Mouse (Mus musculus): ENCODE data around the gene Dcst1.

The Dcst1 gene

DNA sequence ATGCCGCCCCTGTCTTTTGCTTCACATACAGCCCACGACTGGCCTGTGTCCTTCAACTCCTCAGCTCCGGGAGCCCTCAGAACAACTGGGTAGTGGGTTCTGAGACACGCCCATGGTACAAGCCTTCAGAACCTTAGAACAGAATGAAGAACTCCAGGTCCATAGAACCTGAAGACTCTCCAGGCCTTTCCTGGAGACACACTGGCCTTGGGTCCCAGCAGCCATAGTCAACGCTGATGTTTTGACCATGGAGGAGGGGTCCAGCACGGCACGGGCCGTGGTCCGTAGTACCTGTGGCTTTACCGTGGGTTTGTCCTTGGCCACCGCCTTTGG is at the start of gene Dcst1:
Gene Dcst1 (minus strand): TSS at position 101 of the 333 bp plus-strand sequence.
- in situ Hi-C loops (cut with MboI, MseI) = no loop called here

DNA sequence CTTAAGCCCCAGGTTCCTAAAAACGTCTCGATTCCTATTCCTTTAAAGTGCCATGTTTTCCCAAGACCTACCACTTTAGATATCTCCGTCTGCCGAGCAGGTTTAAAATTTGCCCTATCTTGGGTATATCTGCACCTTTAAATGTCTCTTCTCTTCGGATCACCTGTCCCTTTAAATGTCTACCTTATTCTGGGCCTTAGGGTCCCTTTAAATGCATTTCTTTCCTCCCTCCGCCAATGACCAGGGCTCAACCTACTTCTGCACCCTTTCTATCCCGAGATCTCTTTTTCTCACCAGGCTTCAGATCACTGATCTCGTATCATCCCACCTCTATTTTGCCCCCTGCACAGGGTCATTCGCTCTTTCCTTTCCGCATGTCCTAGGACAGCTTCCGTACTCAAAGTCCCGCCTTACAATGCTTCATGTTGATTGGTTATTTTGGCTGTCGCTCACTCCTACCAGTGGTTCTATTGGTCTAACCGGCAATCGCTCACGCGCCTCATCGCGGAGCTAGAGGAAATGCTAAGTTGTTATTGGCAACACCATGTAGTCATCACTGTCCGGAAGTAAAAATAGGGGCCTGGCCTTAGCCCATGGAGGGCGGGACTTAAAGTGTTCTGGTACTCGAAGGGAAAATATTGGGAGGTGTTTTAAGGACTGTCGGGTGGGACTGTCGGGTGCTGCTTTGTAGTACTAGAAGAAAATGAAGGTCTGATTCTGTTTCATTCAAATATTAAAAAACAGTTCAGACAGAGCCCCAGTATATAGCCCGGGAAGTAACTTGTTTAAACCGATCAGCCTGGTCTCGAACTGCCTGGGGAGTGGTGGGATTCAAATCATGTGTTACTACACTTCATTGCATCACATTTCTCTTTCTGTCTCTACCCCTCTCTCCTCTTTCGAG is 46.7 kb upstream of the Dcst1 start, which contains the start of gene Flad1:
Gene Flad1 (minus strand): TSS at position 381 of the 904 bp plus-strand sequence.
- in situ Hi-C loops (cut with MboI, MseI) = no loop called here

DNA sequence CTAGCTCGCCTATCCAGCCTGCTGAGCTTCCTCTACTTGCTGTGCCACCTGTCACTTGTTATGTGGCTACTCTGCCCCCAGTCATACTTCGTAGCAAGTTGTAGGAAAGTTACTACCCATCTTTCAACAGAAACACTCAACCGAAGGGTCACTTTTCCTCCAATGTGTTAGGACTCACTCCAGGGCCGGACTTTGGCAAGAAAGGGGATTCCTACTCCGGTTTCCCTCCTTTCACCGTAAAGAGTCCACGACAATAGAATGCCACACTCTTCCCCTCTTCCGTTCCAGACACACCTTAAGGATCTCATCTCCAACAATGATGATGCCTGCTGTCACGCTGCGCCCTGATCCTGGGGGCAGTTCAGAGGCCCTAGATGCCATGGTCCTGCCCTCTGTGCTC is 45.8 kb upstream of the Dcst1 start:
- in situ Hi-C loops (cut with MboI, MseI) = no loop called here

- in situ Hi-C loops (cut with MboI, MseI) = no loop called here
Measured at GRCm38 (mm10) chr3:89409701-89410100, 44.6 kb upstream of the Dcst1 start.

DNA sequence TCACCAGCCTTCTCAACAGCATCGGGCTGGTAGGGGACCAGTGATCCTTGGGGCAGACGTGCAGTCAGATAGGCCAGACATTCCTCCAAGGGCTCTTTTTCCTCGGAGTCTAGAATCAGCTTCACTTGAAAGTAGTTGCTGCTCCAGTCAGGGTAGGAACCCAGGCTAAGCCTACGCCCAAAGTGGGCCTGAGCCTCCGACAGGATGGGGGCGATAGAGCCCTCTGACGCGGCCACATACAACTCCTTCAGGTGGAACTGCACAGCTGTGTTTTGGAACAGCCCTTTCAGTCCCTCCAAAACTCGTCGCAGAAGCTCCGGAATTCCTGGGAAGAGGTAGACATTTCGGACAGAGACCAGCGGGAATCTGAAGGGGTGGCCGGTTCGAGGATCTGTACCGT is 43.4 kb upstream of the Dcst1 start:
- in situ Hi-C loops (cut with MboI, MseI) = no loop called here

GRCm38 (mm10) chr3:89406887-89407286 is 41.8 kb upstream of the Dcst1 start:
- in situ Hi-C loops (cut with MboI, MseI) = no loop called here

- in situ Hi-C loops (cut with MboI, MseI) = no loop called here
Measured at GRCm38 (mm10) chr3:89402693-89403092, 37.6 kb upstream of the Dcst1 start, which contains the start of gene Lenep. Lenep (minus strand) TSS chr3:89402793.

GRCm38 (mm10) chr3:89401329-89401728 is 36.3 kb upstream of the Dcst1 start:
- in situ Hi-C loops (cut with MboI, MseI) = no loop called here

DNA sequence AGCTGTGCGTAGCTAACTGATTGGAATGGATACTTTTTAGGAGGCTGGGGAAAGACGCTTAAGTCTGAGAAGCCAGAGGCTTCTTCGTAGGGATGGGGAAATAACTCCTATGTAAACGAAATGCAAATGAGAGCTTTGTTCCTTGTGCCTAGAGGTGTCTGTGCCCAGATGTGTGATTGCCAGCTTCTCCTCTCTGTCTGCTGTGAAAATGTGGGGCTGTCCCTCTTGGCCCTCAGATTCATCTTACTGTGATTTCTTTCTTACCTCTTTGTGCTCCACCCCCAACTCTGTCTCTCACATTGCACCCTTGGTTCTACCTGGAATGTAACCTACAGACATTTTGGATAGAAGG is 31.6 kb upstream of the Dcst1 start:
- in situ Hi-C loops (cut with MboI, MseI) = no loop called here

DNA sequence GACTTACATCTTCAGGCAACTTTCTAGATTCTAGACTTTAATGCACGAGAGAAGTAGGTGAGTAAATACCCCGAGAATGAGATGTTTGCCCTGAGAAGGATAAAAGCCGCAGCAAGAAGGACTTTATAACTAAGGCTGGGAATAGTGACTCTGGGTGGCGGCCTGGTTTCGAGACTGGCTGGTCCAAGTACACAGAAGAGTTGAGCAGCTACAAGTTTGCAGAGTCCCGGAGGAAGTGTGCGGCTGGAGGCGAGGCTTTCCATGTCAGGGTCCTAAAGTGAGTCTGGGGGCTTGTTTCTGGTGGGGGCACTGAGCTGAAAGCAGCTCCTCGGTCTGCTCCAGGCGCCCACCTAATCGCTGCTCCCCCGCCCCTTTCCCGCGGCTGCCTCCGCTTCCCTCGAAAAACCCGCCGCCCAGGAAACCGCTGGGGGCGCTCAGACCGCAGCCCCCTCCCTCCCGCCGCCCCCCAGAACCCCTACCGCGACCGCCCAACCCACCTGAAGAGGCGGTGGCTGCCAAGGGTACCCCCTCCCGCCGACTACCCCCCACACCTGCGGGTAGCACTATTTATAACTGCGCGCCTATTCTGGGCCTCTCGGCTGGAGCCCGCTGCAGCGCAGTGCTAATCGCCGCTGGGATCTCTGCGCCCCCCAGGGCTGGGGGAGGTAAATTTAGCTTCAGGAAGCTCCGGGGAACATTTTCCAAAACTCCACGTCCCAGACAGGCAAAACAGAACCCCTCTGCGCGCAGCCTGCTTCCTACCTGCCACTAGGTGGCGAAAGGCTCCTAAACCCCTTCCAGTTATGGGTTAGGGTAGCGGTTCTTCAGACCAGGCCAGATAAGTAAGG is 31.0 kb upstream of the Dcst1 start:
- in situ Hi-C loops (cut with MboI, MseI) = no loop called here

DNA sequence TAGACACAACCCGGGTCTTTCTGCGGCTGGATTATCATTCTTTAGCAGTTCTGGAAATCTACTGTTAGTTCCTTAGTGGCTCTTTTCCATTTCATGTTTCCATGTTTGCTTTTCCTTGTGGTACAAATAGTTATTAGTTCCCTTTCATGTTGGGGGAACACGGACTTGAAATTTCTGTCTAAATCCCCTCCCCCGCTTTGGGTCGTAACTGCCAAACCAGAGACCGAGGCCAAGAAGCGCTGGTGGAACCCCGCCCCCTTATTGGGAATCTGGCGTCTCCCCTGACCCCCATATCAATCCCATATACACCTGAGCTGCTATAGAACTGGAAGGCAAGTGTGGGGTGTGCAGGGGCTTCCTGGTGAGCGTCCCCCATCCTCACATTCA is 30.4 kb upstream of the Dcst1 start:
- in situ Hi-C loops (cut with MboI, MseI) = no loop called here

GRCm38 (mm10) chr3:89394894-89395256 is 29.8 kb upstream of the Dcst1 start:
- in situ Hi-C loops (cut with MboI, MseI) = no loop called here

DNA sequence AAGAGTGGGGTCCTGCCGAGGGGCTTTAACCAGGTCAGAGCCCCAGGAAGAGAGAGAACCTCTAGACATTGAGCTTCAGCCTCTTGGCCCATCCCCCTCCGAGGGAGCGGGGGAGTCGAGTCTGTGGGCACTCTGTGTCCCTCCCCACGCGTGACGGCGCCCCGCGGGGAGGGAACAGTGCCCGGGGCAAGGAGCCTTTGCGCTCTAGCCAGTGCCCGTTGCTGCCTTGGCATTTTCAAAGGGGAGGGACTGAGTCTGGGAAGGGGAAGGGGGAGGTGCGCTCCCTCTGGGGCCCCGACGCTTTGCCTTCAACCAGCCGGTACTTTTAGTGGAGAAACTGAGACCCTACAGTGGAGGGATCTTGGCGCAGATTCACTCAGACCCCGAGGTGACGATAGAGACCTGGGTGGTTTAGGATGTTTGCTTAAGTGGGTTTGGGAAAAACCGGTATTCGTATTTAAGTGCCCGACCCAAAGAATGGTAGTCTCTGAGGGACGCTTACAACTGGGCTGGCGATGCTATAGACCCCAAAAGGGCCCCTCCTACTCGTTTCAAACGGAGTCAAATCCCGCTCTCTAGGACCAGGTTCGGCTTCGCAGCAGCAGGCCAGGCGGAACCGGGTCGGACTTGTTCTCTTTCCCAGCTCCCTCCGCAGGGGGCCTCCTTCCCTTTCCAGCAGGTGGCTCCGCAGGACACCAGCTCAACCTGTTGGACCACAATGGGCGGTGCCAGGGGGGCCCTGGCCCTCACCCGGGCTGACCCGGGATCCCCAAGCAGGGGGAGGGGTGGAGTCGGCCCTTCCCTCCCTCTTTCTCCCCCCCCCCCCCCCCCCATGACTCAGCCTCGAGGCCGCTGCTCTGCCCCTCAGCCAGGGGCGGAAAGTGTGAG is 29.2 kb upstream of the Dcst1 start, which contains the start of gene Zbtb7b:
Gene Zbtb7b (minus strand): TSS at position 771 of the 888 bp plus-strand sequence.
- in situ Hi-C loops (cut with MboI, MseI) = no loop called here

DNA sequence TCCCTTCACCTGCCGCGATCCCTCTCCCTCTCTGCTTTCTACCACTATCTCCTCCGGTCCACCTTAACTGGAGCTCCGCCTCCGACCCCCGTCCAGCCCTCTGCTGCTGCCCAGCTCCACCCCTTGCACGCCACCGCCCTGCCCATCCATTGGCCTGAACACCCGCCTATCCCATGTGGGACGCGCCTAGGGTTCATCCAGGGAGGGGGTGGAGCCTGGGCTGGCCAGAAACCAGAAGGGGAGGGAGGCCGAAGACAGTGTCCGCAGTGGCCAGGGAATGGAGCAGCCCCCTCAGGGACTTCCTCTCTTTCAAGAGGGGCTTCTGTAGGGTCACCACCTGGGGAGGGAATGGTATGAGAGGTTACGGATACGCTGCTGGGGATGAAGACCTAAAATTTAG is 28.6 kb upstream of the Dcst1 start:
- in situ Hi-C loops (cut with MboI, MseI) = no loop called here

GRCm38 (mm10) chr3:89392871-89393311 is 27.8 kb upstream of the Dcst1 start:
- in situ Hi-C loops (cut with MboI, MseI) = no loop called here

GRCm38 (mm10) chr3:89391663-89392511 is 26.8 kb upstream of the Dcst1 start:
- in situ Hi-C loops (cut with MboI, MseI) = no loop called here

DNA sequence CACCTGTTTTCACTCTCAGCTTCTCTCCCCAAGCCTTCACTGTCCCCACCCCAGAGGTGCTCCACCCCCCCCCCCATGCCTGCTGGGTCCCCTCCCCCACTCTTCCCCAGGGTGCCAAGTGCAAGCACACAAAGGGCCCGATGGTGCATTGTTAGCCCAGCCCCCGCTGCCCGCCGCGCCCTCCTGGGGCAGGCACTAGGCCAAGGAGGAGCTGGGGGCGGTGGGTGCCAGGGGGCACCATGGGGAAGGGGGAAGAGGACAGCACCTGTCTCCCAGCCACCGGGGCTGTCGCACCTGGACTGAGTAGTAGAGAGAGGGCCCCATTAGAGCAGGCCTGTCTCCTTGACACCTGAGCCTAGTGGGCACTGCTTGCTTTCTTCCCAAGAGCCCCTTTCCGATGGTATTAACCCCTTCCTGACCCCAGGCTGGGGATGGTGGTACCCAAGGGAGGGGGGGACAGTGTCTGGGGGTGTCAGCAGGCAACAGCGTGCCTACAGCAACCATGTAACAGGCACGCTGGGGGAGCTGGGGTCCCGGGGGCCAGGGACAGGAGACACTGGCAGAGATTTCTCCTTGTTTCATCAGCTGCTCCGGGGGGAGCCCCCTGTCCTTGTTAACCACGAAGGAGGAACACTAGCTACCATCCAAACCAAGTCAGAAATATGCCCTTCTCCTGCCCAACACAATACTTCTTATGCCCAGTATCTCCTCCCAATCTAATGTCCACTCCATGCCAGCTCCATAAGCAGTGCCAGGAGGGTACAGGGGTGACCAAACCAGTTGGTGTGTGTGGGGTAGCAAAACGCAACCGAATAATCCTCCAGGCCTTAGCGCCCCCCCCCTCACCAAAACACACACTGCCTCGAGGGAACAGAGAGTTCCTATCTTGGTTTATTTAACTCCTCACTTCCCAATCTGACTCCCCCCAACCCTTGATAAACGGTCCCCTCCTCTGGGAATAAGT is 25.9 kb upstream of the Dcst1 start:
- in situ Hi-C loops (cut with MboI, MseI) = no loop called here

- in situ Hi-C loops (cut with MboI, MseI) = no loop called here
Measured at GRCm38 (mm10) chr3:89390111-89390515, 25.1 kb upstream of the Dcst1 start.
